Mouse (Mus musculus) 3134 (cell line): ENCODE results near the gene Gprc5a.

Experiments used
- DNase-seq: peaks from one replicate; pipeline ENCODE4 v3.0.0-alpha.2; 2011; ENCODE audit warnings: low spot score; ENCODE audit not compliant: insufficient read length; ENCODE audit errors: extremely low read depth

Gene Gprc5a

DNA sequence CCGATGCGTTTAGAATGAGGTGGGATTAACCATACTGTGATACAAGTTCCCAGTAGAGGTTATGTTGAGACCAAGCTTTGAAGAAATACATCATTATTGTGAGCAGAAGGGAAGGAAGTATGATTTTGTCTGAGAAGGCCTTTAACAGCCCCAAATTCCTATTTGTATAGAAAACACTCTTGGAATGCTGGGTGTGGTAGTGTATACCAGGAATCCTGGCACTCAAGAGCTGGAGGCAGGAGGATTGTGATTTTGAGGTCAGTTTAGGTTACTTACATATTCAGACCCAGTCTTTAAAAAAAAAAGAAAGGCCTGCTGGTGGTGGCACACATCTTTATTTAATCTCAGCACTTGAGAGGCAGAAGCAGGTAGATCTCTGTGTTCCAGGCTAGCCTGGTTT, 4.9 kb downstream of the Gprc5a start:
- peak; percentile 46 for DNase-seq

DNA sequence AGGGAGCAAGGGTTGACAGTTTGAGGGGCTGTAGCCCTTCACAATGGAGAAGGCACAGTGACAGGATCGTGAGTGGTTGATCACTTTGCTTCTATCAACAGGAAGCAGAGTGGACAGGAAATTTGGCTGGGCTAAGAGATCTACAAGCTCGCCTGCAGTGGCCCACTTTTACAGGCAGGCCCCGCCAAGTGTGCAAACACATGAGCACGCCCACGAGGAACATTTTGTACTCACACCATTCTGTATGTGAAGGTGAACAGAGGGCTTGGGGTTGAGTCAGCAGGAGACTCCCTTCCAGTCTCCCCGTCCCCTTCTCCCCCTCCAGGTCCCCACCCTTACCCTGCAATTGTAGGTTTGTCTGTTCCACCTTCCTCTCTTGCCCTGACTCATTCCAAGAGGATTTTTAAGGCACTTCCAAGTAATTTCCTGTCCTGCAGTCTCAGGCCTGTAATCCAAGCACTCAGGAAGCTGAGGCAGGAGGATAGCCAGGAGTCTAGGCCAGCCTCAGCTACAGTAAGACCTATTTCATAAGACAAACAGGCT, 9.0 kb downstream of the Gprc5a start:
- peak; percentile 56 for DNase-seq

GRCm38 (mm10) chr6:135076202-135076601, 10.8 kb downstream of the Gprc5a start:
- DNase-seq: no peak

- DNase-seq: no peak
These were observed 13.0 kb downstream of the Gprc5a start for GRCm38 (mm10) chr6:135078420-135078819.

DNA sequence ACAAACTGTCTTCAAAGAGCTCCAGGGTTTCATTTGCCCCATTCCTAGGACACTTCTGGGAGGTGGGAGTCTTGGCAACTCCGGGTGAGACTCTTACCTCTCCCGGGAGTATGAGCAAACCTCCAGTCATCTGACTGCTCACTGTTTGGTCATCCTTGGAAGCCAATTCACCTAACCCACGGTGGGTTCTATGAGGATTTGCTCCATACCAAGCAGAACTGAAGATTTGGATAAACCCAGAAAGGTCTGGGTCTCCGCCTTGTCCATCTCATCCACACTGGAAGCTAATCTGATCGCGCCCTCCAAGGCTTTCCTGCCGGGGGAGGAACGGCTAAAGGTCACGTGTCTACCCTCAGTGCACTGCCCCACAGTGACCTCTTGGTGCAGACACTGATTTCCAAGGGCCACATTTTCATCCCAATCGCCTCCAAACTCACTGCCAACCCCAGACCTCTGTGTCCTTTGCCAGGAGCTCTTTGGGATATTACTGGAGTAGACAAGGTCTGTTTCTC, 18.6 kb downstream of the Gprc5a start:
- peak; percentile 63 for DNase-seq

- no peak for DNase-seq
These were observed 20.3 kb downstream of the Gprc5a start for GRCm38 (mm10) chr6:135085703-135086102.

GRCm38 (mm10) chr6:135087721-135088451, 22.4 kb downstream of the Gprc5a start:
- peak; percentile 85 for DNase-seq

DNA sequence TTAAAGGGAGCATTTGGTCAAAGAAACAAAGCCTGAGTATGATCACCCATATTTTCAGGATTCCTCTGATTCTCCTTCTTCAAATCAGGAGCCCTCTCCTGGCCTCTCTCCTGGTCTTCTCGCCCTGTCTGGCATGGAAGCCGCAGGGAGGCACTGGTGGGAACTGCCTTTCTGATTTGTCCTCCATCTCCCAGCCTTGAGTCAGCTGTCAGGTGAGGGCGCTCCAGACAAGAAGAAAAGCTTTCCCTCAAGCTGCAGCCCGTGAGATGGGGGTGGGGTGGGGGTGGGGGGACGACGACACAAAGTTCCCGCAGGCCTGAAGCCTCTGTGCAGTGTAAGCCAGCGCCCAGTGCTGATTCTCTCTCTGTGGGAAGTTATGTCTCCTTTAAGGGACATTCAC, 24.3 kb downstream of the Gprc5a start:
- peak; percentile 50 for DNase-seq

- peak; percentile 43 for DNase-seq
These were observed 25.2 kb downstream of the Gprc5a start for GRCm38 (mm10) chr6:135090661-135091060.

- DNase-seq: no peak
These were observed 27.5 kb downstream of the Gprc5a start for GRCm38 (mm10) chr6:135092798-135093470.

DNA sequence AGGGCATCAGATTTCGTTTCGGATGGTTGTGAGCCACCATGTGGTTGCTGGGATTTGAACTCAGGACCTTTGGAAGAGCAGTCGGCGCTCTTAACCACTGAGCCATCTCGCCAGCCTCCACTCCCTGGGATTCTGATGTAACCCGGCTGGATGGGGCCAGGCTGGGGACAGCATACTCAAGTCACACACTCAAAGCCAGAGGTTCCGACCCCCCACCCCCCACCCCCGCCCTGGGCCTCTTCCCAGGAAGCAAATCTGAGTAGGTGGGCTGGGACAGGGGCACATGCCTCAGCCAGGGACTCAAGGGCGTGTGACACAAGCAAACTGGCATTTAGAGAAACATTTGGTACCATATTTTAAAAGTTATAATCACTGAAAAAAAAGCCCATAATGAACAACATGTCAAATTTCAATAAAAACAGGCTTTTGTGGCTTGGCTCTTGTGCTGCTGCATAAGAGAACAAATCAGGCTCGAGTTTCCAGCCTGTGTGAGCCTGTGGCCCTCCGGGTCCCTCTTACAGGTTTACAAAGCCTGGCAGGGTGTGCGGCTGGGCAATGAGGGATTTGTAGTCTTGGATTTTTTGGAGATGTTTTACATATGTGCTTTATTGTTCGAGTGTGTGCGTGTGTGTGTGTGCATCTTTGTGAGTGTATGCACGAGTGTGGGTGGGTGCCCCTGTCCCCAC, 35.5 kb downstream of the Gprc5a start:
- DNase-seq: no peak

GRCm38 (mm10) chr6:135102736-135103303, 37.4 kb downstream of the Gprc5a start:
- DNase-seq: peak; percentile 37

DNA sequence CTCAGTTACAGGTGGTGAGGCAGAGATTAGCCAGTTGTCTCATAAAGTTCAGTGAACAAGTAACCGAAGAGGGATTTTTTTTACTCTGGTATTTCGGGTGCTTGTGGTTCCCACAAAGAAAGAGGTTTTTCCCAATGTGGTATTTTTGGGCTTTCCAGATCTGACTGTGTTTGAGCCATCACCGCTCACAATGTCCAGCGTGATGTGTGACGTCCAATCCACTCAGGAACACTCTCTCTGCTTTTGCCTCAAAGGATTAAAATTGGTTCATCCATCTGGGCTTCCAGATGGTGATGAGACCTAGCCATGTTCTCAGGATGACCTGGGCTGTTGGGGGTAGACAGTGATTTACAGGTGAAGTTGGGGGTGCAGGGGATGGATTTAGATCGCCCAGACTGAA, 41.6 kb downstream of the Gprc5a start:
- no peak for DNase-seq

GRCm38 (mm10) chr6:135112411-135113113, 47.1 kb downstream of the Gprc5a start:
- no peak for DNase-seq

GRCm38 (mm10) chr6:135113114-135113436, 47.6 kb downstream of the Gprc5a start:
- no peak for DNase-seq

DNA sequence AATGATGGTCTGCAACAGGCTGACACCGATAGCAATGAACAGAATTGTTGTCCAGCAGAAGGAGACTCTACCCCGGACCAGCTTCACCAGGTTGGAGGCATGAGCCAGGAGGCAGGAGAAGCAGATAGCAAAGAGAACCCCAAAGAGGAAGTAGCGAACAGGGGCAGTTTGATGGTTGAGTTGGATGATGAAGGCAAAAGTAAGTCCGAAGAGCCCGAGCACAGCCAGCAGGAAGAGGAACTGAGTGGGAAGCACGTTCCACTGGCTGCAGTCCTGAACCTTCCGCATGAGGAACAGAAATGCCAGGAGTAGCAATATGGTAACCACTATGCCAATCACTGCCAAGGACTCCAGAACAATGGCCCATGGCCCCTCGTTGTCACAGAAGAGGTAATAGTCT, 51.0 kb downstream of the Gprc5a start:
- no peak for DNase-seq

DNA sequence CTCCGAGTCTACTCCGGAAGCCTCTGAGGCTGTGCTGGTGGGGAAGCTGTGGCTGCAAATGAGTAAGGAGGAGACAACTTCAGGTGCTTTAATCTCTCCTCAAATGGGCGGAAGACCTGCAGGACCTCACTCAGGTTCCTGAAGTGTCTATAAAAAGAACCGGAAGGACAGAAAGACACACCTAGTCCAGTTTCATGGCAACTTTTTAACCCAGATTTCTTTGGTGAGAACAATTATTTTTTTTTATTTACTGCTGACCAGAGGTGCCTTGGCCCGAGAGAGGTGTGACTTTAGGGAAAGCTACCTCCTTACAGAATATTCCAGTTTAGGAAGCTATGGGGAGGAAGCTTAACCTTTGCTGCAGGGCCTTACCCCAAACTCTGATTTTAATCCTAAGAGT, 52.7 kb downstream of the Gprc5a start, which contains the start of gene Gprc5d:
TSS of gene Gprc5d (minus strand) at position 101 of the 400 bp plus-strand sequence.
- DNase-seq: no peak

DNA sequence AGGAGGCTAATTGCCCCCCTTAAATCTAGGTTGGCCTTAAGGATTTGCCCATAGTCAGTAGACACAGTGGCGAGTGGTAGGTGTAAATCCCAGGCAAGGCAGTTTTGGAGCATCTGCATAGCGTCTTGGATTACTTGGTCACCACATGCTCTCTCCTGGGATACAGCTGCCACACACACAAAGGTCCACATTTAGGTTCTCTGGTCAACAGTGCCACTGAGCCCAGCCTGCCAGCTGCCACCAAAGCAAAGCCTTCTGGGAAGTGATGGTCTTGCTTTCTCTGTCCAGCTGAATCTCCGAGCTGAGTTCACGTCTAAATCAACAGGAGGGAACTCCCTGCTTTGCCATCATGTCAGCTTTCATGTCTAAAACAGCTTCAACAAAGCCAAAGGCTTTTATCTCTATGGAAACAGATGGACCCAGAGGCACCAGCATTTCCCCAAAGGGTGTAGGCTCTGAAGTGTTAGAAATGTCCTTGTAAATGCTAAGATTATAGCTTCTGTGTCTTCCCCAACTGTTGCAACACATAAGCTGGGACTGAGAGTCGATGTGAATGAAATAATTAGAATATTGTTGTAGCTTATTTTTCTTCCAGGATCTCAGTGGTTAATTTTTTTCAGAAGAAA, 59.4 kb downstream of the Gprc5a start:
- DNase-seq: no peak

DNA sequence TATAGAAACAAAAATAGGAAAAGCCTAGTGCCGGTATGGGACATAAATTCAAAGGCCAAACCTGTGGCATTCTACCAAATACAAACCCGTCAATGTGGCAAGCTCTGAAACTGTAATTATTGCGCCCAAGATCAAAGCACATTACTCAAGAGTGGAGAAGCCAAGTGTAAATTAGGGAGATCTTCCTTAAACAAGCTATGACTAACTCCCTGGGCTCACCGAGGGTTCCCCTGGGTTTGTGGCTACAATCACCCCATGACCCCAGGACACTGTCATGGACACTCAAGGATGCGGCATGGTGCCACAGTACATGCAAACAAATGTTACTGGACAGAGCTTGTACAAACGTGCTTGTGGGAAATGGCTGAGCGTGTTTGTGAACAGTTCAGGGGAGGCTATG, 67.6 kb downstream of the Gprc5a start:
- no peak for DNase-seq

- no peak for DNase-seq
These were observed 68.0 kb downstream of the Gprc5a start for GRCm38 (mm10) chr6:135133486-135133885.
